Mouse (Mus musculus): ENCODE measurements around the gene Pcsk2. TPM values are rescaled to one million over a fixed set of nuclear protein-coding genes. Genes with fewer than 3 reads are reported as not detected.
A peak's percentile ranks its signal among the peaks of the same experiment; 100 is the strongest.

Gene Pcsk2
- total RNA-seq, 2 experiments from 2014 or later: not detected

- no peak for ATAC-seq (replicated peaks; ENCODE audit: poor library complexity)
These were observed 286.8 kb downstream of the Pcsk2 start for GRCm38 (mm10) chr2:143832721-143833120.

- peak; percentile 45 for ATAC-seq (replicated peaks; ENCODE audit: poor library complexity)
These were observed 288.1 kb downstream of the Pcsk2 start for GRCm38 (mm10) chr2:143834082-143834481.

- no peak for ATAC-seq (replicated peaks; ENCODE audit: poor library complexity)
These were observed 289.9 kb downstream of the Pcsk2 start for GRCm38 (mm10) chr2:143835820-143836219.

GRCm38 (mm10) chr2:143837291-143837701 lies 291.3 kb downstream of the Pcsk2 start:
- ATAC-seq (replicated peaks; ENCODE audit: poor library complexity): peak; percentile 66

- peak; percentile 81 for ATAC-seq (replicated peaks; ENCODE audit: poor library complexity)
These were observed 292.7 kb downstream of the Pcsk2 start for GRCm38 (mm10) chr2:143838698-143839097.

- no peak for ATAC-seq (replicated peaks; ENCODE audit: poor library complexity)
These were observed 293.5 kb downstream of the Pcsk2 start for GRCm38 (mm10) chr2:143839458-143839857.

GRCm38 (mm10) chr2:143840895-143841294 lies 294.9 kb downstream of the Pcsk2 start:
- no peak for ATAC-seq (replicated peaks; ENCODE audit: poor library complexity)

GRCm38 (mm10) chr2:143841536-143841935 lies 295.6 kb downstream of the Pcsk2 start:
- ATAC-seq (replicated peaks; ENCODE audit: poor library complexity): no peak

GRCm38 (mm10) chr2:143844779-143845178 lies 298.8 kb downstream of the Pcsk2 start:
- peak; percentile 42 for ATAC-seq (replicated peaks; ENCODE audit: poor library complexity)

GRCm38 (mm10) chr2:143846799-143847198 lies 300.8 kb downstream of the Pcsk2 start:
- ATAC-seq (replicated peaks; ENCODE audit: poor library complexity): peak; percentile 65

GRCm38 (mm10) chr2:143847291-143847690 lies 301.3 kb downstream of the Pcsk2 start:
- ATAC-seq (replicated peaks; ENCODE audit: poor library complexity): no peak

- peak; percentile 51 for ATAC-seq (replicated peaks; ENCODE audit: poor library complexity)
These were observed 305.6 kb downstream of the Pcsk2 start for GRCm38 (mm10) chr2:143851354-143852221.

- ATAC-seq (replicated peaks; ENCODE audit: poor library complexity): no peak
These were observed 306.6 kb downstream of the Pcsk2 start for GRCm38 (mm10) chr2:143852295-143853275.

GRCm38 (mm10) chr2:143853447-143853846 lies 307.5 kb downstream of the Pcsk2 start:
- peak; percentile 32; the same call in 1 of the 2 replicates for ATAC-seq (replicated peaks; ENCODE audit: poor library complexity)

GRCm38 (mm10) chr2:143859166-143859565 lies 313.2 kb downstream of the Pcsk2 start:
- ATAC-seq (replicated peaks; ENCODE audit: poor library complexity): no peak

GRCm38 (mm10) chr2:143862484-143863231 lies 316.7 kb downstream of the Pcsk2 start, which contains the start of gene Bfsp1:
TSS of gene Bfsp1 (minus strand) at chr2:143863173.
- ATAC-seq (replicated peaks; ENCODE audit: poor library complexity): peak; percentile 40

- no peak for ATAC-seq (replicated peaks; ENCODE audit: poor library complexity)
These were observed 318.6 kb downstream of the Pcsk2 start for GRCm38 (mm10) chr2:143864600-143864999.
